Mouse (Mus musculus): ENCODE data around the gene Etv3.
"Not testable (repeated sequence)": the region's sequence is repeated elsewhere in the genome, so short reads cannot be mapped to it uniquely, and the experiment has no call there.

The Etv3 gene

GRCm38 (mm10) chr3:87518425-87518824, 6.8 kb upstream of the Etv3 start:
- no peak for DNase-seq (ENCODE audit: low read depth, low spot score)

- DNase-seq (ENCODE audit: low read depth, low spot score): no peak
These were observed 4.1 kb upstream of the Etv3 start for GRCm38 (mm10) chr3:87521126-87521525.

GRCm38 (mm10) chr3:87521833-87522232, 3.4 kb upstream of the Etv3 start:
- no peak for DNase-seq (ENCODE audit: low read depth, low spot score)

GRCm38 (mm10) chr3:87523701-87524100, 1.5 kb upstream of the Etv3 start:
- no peak for DNase-seq (ENCODE audit: low read depth, low spot score)

GRCm38 (mm10) chr3:87525837-87526570, 797 bp downstream of the Etv3 start:
- no peak for DNase-seq (ENCODE audit: low read depth, low spot score)

DNA sequence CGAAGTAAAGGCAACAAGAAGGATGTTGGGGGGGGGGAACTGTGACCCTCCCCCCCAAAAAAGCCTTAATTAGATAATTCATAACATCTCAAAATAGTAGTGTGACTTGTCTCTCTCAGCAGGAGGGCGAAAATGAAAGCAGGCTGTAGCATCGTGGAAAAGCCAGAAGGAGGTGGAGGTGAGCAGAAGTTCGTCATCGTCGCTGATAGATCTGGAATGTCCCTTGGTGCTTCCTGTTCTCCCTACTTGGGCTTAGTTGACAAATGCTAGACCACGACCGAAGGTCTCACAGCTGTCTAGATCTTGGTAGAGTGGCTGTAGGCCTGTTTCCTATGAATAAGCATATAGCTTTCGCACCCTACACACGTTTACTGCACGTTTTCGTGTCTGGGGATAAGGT, 1.9 kb downstream of the Etv3 start:
- no peak for DNase-seq (ENCODE audit: low read depth, low spot score)

- no peak for DNase-seq (ENCODE audit: low read depth, low spot score)
These were observed 2.8 kb downstream of the Etv3 start for GRCm38 (mm10) chr3:87528021-87528420.

- no peak for DNase-seq (ENCODE audit: low read depth, low spot score)
These were observed 3.6 kb downstream of the Etv3 start for GRCm38 (mm10) chr3:87528841-87529240.

- DNase-seq (ENCODE audit: low read depth, low spot score): no peak
These were observed 4.4 kb downstream of the Etv3 start for GRCm38 (mm10) chr3:87529568-87529967.

DNA sequence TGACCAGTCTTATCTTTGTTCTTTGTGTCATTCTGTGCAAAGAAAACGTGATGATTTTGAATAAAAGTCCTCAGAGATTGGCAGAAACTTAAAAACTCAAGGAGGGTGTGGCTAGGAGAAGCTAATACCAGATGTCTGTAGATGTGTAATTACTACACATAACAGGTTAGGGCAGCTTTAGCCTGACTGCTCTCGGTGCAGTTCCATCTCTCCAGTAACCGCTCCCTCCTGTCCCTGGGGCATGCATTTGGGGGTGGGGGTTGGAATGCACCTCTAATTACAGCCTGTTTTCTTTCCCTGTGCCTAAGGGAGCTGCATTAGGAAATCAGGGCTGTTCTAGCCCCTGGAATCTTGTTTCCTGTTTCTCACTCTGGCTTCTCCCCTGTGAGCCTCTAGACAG, 5.0 kb downstream of the Etv3 start:
- no peak for DNase-seq (ENCODE audit: low read depth, low spot score)

DNA sequence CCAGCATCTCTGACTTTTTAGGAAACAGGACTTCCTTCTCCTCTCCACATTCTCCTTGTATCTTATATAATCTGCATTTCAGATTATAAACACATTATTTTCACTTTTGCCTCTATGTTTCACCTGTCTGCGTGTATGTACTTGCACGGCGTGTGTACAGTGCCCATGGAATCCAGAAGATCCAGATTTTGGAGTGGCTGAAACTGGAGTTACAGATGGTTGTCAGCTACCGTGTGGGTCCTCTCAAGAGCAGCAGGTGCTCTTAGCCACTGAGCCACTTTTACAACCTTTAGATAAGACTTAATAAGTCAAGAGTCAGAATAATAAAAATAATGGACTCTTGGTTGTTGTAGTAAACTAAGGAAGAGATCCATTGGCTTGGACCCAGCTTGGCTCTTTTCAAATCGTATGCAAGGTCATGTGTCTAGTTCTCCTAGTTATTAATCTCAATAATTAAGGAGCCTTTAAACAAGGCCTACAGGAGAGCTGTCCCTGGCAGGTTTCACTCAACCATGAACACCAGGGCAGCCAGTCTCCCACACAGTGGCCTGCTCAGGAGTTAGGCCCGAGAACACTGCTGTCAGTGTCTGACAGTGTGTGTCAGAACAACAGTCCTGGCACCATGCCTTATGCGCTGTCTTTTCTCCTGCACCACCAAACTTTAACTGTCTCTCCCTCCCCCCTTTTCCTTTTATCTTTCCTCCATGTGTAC, 8.6 kb downstream of the Etv3 start:
- DNase-seq (ENCODE audit: low read depth, low spot score): no peak

- DNase-seq (ENCODE audit: low read depth, low spot score): no peak
These were observed 12.8 kb downstream of the Etv3 start for GRCm38 (mm10) chr3:87538034-87538433.

DNA sequence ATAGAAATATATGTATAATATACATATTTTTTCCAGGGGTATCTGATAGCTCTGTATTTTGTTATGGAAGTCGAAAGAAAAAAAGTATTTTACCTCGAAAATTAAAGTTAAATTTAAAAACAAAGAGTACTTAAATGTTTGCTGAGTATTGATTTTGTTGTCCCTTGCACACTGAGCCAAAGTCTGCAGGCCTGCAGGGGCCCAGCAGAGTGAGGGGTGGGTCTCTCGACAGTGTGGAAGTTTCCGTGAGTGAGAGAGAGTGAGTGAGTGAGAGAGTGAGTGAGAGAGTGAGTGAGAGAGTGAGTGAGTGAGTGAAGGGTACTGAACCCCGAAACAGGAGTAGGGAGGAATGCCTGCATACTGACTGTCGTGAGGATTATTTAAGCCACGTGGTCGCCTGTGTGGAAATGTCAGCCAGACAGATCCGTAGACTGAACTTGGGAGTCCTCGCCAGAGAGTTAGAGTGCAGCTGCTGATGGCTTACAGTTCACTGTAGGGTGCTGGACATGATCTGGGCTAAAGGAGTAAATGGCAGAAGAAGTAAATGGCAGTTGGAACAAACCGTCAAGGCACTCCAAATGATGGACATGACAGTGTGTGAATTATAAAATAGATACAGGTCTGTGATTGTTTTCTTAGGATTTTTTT, 14.9 kb downstream of the Etv3 start:
- no peak for DNase-seq (ENCODE audit: low read depth, low spot score)

DNA sequence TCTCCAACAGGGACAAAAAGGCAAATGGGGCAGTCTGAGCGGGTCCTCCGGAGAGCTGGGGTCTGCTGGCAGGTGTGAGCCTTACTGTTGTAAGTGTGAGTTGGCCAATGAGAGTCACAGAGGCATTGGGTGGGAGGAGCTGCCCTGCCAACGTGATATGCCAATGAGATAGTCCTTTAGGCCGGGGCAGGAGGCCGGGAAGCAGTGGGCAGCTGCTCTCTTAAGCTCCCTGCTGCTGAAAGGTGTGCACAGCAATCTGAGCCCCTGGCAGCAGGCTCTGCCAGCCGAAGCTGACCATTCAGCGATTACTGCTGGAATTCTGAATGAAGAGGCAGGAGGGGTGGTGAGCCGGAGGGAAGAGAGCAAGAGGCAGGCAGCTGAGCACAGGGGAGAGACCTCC, 15.5 kb downstream of the Etv3 start:
- no peak for DNase-seq (ENCODE audit: low read depth, low spot score)

GRCm38 (mm10) chr3:87542481-87543215, 17.4 kb downstream of the Etv3 start:
- DNase-seq (ENCODE audit: low read depth, low spot score): no peak

GRCm38 (mm10) chr3:87545554-87545953, 20.3 kb downstream of the Etv3 start:
- DNase-seq (ENCODE audit: low read depth, low spot score): no peak

DNA sequence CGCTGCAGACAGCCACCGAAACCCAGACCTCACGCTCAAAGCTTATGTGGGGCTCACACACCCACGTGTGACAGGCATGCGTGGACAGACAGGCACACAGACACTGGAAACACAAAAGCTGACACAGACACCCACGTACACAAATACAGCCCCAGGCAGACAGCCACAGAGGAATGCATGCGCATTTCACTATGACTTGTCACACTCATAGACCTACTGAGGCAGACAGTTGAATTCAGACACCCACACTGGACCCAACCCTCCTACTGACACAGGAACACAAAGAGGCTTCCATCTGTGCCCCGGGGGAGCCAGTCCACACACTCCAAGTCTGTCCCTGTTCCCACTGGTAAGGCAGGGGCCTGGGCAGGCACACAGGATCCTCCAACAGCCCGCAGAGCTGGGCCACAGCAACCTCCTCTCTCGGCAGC, 21.1 kb downstream of the Etv3 start:
- no peak for DNase-seq (ENCODE audit: low read depth, low spot score)

GRCm38 (mm10) chr3:87549908-87550307, 24.7 kb downstream of the Etv3 start:
- no peak for DNase-seq (ENCODE audit: low read depth, low spot score)

- DNase-seq (ENCODE audit: low read depth, low spot score): no peak
These were observed 27.1 kb downstream of the Etv3 start for GRCm38 (mm10) chr3:87552327-87552726.

DNA sequence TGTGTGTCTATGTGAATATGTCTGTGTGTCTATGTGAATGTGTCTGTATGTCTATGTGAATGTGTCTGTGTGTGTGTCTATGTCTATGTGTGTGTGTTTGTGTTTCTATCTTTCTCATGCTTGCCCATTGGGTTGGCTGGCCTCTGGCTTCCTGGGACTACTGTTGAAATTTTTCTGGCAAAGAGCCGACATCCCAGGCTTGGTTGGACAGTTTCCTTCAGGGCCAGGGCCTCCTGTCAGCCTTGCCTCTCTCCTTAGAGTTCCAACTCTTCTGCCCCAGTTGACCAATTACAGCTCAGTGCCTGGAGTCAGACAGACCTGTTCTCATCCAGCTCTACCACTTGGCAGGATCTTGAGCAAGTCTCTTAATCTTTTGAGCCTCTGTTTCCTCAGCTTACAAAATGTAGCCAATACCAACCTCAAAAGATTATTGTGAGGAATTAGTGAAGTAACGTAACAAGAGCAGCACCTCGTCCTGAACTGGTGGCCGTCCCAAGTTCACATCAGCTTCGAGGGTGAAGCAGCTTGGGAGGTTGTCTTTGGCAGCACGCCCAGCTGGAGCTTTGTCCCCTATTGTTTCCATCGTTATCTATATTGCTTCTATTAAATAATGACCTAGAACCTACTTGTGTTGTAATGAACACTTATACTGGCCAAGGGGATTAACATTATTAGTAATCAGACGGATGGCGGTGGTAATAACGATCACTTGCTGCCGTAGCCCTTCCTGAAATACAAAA, 28.2 kb downstream of the Etv3 start:
- DNase-seq (ENCODE audit: low read depth, low spot score): no peak

DNA sequence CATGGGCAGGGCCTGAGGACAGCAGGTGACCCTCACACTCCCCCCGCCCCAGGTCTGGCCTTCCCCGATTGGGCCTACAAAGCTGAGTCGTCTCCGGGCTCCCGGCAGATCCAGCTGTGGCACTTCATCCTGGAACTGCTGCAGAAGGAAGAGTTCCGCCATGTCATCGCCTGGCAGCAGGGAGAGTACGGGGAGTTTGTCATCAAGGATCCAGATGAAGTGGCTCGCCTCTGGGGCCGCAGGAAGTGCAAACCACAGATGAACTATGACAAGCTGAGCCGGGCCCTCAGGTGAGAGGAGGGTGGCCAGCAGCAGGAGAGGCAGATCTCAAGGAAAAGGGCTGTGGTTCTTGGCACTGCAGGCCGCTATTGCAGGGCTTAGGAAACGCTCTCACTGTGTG, 29.7 kb downstream of the Etv3 start:
- DNase-seq (ENCODE audit: low read depth, low spot score): not testable (repeated sequence)
